Mouse (Mus musculus) heart, embryonic 15.5 days (tissue): Measurements from ENCODE around the gene Apbb1. TPM values are rescaled to one million over a fixed set of nuclear protein-coding genes. Genes with fewer than 3 reads are reported as not detected.

ENCODE experiments used
- ATAC-seq: fragments of 200-750 bp; cut with Nextera tagmentation; replicated peaks from 2 replicates; pipeline ENCODE4 v1.8.0; 2017; ENCODE audit warnings: low read depth, moderate TSS enrichment; ENCODE audit not compliant: insufficient number of reproducible peaks, insufficient read depth, low FRiP score
- H3K27ac ChIP-seq: fragments of 300-500 bp; sonication (generic); 2 replicates; pipeline ENCODE4 v1.5.1; 2015; ENCODE audit warnings: mild to moderate bottlenecking, inconsistent platforms
- H3K27me3 ChIP-seq: fragments of 300-500 bp; sonication (generic); 2 replicates; pipeline ENCODE4 v1.6.1; 2015; ENCODE audit warnings: inconsistent platforms
- H3K36me3 ChIP-seq: fragments of 300-500 bp; sonication (generic); 2 replicates; pipeline ENCODE4 v1.6.1; 2015; ENCODE audit warnings: mild to moderate bottlenecking, inconsistent platforms
- H3K4me1 ChIP-seq: fragments of 300-500 bp; sonication (generic); replicated peaks from 2 replicates; pipeline ENCODE4 v1.6.1; 2015; ENCODE audit warnings: inconsistent platforms
- H3K4me2 ChIP-seq: fragments of 300-500 bp; sonication (generic); 2 replicates; pipeline ENCODE4 v1.6.1; 2015; ENCODE audit warnings: inconsistent platforms, mild to moderate bottlenecking, moderate library complexity
- H3K4me3 ChIP-seq: fragments of 300-500 bp; sonication (generic); 2 replicates; pipeline ENCODE4 v1.5.1; 2015; ENCODE audit warnings: mild to moderate bottlenecking, inconsistent platforms
- H3K9ac ChIP-seq: fragments of 300-500 bp; sonication (generic); 2 replicates; pipeline ENCODE4 v1.6.1; 2015; ENCODE audit warnings: mild to moderate bottlenecking, inconsistent platforms
- H3K9me3 ChIP-seq: fragments of 300-500 bp; sonication (generic); replicated peaks from 2 replicates; pipeline ENCODE4 v1.6.1; 2016; ENCODE audit warnings: inconsistent platforms
- WGBS: fragments of 180-500 bp; shearing (Covaris S2); methylation state at CpG from one replicate; pipeline ENCODE4 v1.1.7; 2015; ENCODE audit warnings: mixed read lengths; 5-methylcytosine and 5-hydroxymethylcytosine counted together
- polyA plus RNA-seq: library from polyadenylated mRNA; unstranded; fragments of >200 nt; fragmentation: Nextera tagmentation; extraction: Ambion mirVana; gene quantifications from 2 replicates; pipeline ENCODE4 v1.2.1, GENCODE M21; 2015

Apbb1 gene
- polyA plus RNA-seq, 1 experiment from 2014 or later, result 40.4 TPM

DNA sequence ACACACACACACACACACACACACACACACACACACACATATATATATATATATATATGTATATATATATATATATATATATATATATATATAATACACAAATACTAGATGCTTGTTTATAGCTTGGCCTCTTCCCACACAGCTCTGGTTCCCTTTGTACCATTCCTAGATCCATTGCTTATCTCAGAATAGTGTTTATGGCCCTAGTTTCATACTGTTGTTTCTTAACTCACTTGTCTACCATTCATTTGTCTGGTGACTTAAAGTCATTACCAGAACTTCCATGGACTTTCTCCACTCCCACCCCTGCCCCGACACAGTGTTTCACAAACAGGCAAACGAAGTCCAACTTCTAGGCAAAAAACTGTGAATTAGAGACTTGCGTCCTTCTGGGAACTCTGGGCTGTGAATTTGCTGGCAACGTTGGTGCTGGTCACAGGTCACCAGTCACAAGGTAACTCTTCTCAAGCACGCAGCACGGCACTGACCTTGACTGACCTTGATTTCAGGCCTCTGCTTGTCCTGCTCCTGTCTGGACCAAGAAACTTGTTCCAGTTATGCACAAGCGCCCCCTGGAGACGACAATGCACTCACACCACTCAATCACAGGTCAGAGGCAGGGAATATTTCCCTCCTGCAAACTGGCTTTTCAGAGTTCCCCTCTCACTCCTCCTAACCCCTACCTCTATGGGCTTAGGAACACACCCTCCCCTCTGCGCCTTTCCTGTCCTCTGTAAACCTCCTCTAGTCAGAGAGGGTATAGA, 21.6 kb upstream of the Apbb1 start:
- Histone ChIP-seq H3K4me3 (no peak overlapping the region), H3K9me3 (no peaks in the 10 kb centered on the region), H3K27ac (no peak overlapping the region), H3K27me3 (no peaks in the 10 kb centered on the region), H3K4me1 (no peaks in the 10 kb centered on the region), H3K4me2 (no peak overlapping the region), H3K36me3 (no peaks in the 10 kb centered on the region), H3K9ac (no peak overlapping the region)
- ATAC-seq, result peak; percentile 60; the same call in 1 of the 2 replicates
- 35% methylated on average over 9 of the region's 9 CpGs for WGBS

DNA sequence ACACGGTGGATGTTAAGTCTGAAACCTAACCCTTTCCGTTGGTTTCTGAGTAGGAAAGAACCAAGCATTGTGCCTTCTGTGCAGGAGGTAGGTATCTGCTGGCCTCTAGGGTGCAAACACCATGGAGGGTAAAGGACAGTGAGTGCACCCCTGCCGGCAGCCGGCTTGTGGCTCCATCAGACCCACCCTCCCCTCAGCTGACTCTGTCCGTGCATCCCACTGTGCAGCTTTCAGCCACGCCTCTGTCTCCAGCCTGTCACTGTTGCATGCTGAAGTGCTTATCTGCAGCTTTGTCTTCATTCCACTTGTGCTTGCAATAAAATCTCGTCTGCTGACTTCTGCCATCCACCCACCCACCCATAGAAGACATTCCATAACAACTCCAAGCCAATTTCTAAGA, 8.6 kb upstream of the Apbb1 start:
- Histone ChIP-seq H3K9ac (no peak overlapping the region), H3K36me3 (no peaks in the 10 kb centered on the region), H3K4me3 (no peak overlapping the region), H3K4me2 (no peak overlapping the region), H3K9me3 (no peaks in the 10 kb centered on the region), H3K27ac (no peak overlapping the region), H3K27me3 (no peaks in the 10 kb centered on the region), H3K4me1 (no peaks in the 10 kb centered on the region; the same call in 1 of the 2 replicates)
- 22% methylated on average over 7 of the region's 7 CpGs for WGBS
- no peak for ATAC-seq

DNA sequence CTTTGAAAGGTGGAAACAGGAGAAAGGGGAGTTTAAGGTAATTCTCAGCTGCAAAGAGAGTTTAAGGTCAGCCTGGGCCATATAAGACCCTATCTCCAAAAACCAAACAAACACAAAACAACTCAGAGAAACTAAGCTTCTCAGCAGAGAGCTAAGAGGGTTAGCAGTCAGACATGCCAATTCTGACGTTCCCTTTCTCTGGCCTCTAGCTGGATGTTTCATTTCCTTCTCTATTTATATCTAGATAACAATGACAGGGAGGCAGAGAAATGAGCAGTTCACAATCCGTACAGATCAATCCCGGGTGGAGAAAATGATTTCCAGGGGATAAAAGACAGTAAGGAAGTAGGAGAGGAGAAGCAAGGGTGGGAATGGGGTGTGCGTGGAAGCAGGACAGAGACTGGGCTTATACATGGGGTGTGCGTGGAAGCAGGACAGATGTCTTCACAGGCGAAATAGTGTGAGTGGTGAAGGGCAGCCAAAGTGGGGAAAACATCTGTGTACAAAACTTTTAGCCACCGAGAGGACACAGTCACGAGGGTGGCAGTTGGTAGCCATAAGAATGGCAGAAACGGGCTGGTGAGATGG, 7.0 kb upstream of the Apbb1 start:
- Histone ChIP-seq H3K27me3 (no peaks in the 10 kb centered on the region), H3K9ac (no peak overlapping the region), H3K36me3 (no peaks in the 10 kb centered on the region), H3K4me3 (no peak overlapping the region), H3K4me2 (no peak overlapping the region), H3K9me3 (no peaks in the 10 kb centered on the region), H3K4me1 (no peaks in the 10 kb centered on the region; the same call in 1 of the 2 replicates), H3K27ac (no peak overlapping the region)
- WGBS, result 56% methylated on average over 9 of the region's 9 CpGs
- ATAC-seq, result no peak

DNA sequence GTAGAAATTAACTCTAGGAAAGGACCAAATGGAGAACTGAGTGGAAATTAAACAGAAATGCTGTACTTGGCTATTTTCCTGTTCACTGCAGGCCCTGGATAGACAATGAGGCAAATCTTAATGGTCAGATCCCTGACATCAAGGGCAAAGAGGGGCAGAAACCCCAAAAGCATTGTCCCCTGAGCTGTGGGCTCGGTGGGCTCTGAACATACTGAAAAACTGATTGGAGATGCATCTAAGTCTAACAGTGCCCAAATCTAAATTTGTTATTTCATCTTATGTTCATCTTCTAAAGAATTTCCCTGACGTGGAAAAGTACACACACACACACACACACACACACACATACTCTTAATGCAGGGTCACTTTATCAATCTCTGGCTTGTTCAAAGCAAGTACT, 506 bp upstream of the Apbb1 start:
- peak overlapping the region; percentile 81 for H3K27ac ChIP-seq
- peak overlapping the region; percentile 63; the same call in 1 of the 2 replicates for H3K4me3 ChIP-seq
- no peaks in the 10 kb centered on the region for H3K27me3 ChIP-seq
- no peak overlapping the region for H3K9ac ChIP-seq
- H3K9me3 ChIP-seq, result no peaks in the 10 kb centered on the region
- 69% methylated on average over 2 of the region's 2 CpGs for WGBS
- H3K4me1 ChIP-seq, result peaks cover 9% of the 10 kb centered on the region; the same call in 1 of the 2 replicates
- H3K4me2 ChIP-seq, result peak overlapping the region; percentile 68
- ATAC-seq, result no peak
- no peaks in the 10 kb centered on the region for H3K36me3 ChIP-seq

DNA sequence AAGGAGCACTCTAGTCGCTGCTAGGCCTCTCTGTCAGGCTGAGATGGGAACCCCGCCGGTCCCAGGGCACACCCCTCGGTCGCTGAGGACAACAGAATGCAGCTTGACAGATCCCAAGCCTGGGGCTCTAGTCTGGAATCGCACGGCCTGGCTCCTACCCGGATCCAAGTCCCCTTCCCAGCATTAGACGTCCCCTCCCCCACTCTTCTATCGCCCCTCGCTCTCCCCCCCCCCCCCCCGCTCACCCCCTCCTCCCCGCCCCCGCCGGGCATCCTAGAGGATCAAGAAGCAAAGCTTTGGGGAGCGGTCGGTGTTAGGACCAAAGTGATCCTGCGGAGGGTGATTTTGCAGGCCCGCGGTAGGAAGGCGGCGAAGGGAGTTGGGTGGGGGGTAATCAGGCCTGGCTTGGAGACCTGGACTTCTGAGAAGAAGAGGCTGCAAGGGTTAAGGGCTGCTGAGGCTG, 795 bp downstream of the Apbb1 start:
- ATAC-seq, result no peak
- Histone ChIP-seq H3K4me2 (peak overlapping the region; percentile 68), H3K4me3 (peak overlapping the region; percentile 63), H3K36me3 (no peaks in the 10 kb centered on the region), H3K27ac (peak overlapping the region; percentile 81), H3K4me1 (peaks cover 9% of the 10 kb centered on the region; the same call in 1 of the 2 replicates), H3K9ac (peak overlapping the region; percentile 63), H3K9me3 (no peaks in the 10 kb centered on the region), H3K27me3 (no peaks in the 10 kb centered on the region)
- WGBS, result 2% methylated on average over 21 of the region's 22 CpGs

DNA sequence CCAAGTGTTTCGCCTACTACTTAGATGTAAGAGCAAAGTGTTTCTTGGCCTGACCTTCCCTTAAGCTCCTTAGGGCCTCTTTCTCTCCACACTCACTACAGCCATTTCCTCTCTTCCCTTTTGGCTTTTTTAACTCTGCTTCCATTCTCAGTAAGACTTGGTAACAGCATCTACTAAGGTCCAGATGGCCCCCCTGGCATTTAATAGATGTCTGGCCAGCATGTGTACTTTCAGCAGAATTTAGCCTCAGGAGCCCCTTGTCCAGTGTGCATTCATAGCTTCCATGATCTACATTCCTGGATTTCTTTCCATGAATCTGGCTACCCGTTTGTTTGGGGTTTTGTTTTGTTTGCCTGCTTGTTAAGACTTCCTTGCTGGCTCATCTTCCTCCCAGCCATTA, 3.0 kb downstream of the Apbb1 start:
- no peaks in the 10 kb centered on the region; the same call in 1 of the 2 replicates for H3K36me3 ChIP-seq
- no peaks in the 10 kb centered on the region for H3K9me3 ChIP-seq
- H3K9ac ChIP-seq, result no peak overlapping the region
- no peak for ATAC-seq
- WGBS, result 72% methylated on average over 2 of the region's 2 CpGs
- H3K4me3 ChIP-seq, result no peak overlapping the region
- H3K4me2 ChIP-seq, result no peak overlapping the region
- no peak overlapping the region for H3K27ac ChIP-seq
- H3K27me3 ChIP-seq, result no peaks in the 10 kb centered on the region
- H3K4me1 ChIP-seq, result peaks cover 9% of the 10 kb centered on the region; the same call in 1 of the 2 replicates

DNA sequence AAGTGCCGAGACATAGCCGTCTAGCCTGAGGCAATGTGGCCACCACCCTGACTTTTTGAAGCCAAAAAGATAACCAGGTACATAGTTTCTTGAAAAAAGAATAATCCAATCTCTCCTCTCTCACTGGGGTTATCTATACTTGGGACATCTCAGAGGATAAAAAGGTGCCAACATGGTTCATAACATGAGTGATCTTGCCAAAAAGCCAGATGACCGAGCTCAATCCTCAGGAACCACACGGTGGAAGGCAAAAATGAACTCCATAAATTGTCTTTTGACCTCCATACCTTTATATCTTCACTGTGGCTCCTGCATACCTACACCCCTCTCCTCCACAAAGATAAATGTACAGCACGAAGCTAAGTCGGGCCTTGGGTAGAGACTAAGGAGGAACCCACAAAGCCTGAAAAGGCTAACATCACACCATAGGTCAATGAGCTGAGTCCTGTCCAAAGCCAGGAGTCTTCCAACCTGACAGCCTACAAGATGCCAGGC, 4.0 kb downstream of the Apbb1 start:
- no peak for ATAC-seq
- 90% methylated on average over 6 of the region's 6 CpGs for WGBS
- no peak overlapping the region for H3K27ac ChIP-seq
- H3K4me3 ChIP-seq, result no peak overlapping the region
- no peak overlapping the region for H3K9ac ChIP-seq
- H3K4me2 ChIP-seq, result no peak overlapping the region
- no peaks in the 10 kb centered on the region for H3K9me3 ChIP-seq
- peaks cover 9% of the 10 kb centered on the region; the same call in 1 of the 2 replicates for H3K4me1 ChIP-seq
- H3K27me3 ChIP-seq, result no peaks in the 10 kb centered on the region
- H3K36me3 ChIP-seq, result peaks cover 9% of the 10 kb centered on the region; the same call in 1 of the 2 replicates

DNA sequence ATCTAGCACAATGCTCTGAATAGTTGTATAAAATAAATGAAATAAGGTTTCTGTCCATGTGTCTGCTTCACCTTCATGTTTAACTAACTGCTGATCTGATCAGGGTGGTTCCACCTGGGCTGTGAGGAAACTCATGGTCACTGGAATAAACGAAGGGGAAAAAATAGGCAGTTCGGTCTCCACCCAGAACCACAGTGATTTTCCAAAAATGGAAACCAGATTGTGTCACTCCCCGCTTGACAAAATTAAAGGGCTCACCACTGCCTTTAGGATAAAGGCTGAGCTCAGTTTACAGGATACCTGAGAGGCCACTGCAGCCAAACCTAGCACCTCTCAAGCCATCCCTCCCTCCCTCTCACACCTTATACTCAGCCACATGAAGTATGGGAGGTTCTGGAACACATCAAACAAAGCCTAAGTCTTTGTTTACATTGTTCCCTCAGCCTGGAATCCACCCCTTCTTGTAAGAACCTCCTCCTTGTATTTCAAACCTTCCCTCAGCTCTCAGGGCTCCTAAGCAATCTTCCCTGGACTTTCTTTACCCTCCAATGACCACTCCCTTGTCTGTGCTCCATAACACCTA, 5.2 kb downstream of the Apbb1 start:
- H3K36me3 ChIP-seq, result peaks cover 10% of the 10 kb centered on the region; the same call in 1 of the 2 replicates
- H3K9ac ChIP-seq, result no peak overlapping the region
- H3K27ac ChIP-seq, result no peak overlapping the region
- 38% methylated on average over 3 of the region's 3 CpGs for WGBS
- H3K4me1 ChIP-seq, result 0 out of 2 replicates have a peak, but pooled peaks cover 4% of the 10 kb centered on the region
- H3K4me2 ChIP-seq, result no peak overlapping the region
- no peak for ATAC-seq
- no peaks in the 10 kb centered on the region for H3K9me3 ChIP-seq
- no peaks in the 10 kb centered on the region for H3K27me3 ChIP-seq
- H3K4me3 ChIP-seq, result no peak overlapping the region

DNA sequence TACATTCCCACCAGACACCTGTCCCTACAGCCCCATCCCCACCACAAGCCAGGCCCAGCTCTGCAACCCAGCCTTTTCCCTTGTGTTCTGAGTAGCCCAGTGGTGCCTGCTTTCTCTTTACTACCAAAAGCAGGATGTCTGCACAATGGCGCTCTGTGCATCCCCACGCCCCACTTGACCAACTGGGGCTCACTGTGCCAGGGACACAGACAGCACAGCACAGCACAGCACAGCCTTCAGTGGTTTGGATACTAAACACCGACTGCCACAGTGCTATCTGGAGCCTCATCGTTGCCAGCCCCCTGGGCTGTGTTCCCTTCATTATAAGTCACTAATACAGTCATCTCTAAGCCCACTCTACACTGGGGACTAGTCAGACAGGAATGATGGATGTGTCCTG, 6.9 kb downstream of the Apbb1 start:
- 86% methylated on average over 4 of the region's 4 CpGs for WGBS
- H3K4me3 ChIP-seq, result no peak overlapping the region
- H3K27ac ChIP-seq, result no peak overlapping the region
- no peak for ATAC-seq
- peaks cover 10% of the 10 kb centered on the region; the same call in 1 of the 2 replicates for H3K36me3 ChIP-seq
- no peak overlapping the region for H3K4me2 ChIP-seq
- H3K9ac ChIP-seq, result no peak overlapping the region
- no peaks in the 10 kb centered on the region for H3K9me3 ChIP-seq
- H3K27me3 ChIP-seq, result no peaks in the 10 kb centered on the region
- peaks cover 15% of the 10 kb centered on the region for H3K4me1 ChIP-seq

DNA sequence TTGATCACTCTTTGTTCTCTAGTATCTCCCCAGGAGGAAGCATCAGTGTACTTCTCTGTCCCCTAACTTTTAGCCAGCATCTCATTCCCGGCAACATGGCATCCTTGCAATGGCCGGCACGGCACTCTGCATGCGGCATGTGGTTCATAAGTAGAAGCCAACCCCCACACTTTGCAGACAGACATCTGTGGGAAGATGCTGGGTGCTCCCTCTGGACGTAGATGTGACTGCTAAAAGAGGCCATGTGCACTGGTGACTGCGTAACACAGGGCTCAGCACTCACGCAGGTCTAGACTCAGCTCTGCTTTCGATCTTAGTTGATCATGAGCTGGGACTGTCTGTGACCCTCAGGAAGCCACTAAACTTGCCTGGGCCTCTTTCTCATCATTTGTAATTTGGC, 8.5 kb downstream of the Apbb1 start:
- Histone ChIP-seq H3K36me3 (peaks cover 10% of the 10 kb centered on the region; the same call in 1 of the 2 replicates), H3K4me2 (no peak overlapping the region), H3K27ac (no peak overlapping the region), H3K4me1 (peaks cover 22% of the 10 kb centered on the region), H3K4me3 (no peak overlapping the region), H3K27me3 (no peaks in the 10 kb centered on the region), H3K9ac (no peak overlapping the region), H3K9me3 (no peaks in the 10 kb centered on the region)
- ATAC-seq, result no peak
- 86% methylated on average over 8 of the region's 8 CpGs for WGBS

DNA sequence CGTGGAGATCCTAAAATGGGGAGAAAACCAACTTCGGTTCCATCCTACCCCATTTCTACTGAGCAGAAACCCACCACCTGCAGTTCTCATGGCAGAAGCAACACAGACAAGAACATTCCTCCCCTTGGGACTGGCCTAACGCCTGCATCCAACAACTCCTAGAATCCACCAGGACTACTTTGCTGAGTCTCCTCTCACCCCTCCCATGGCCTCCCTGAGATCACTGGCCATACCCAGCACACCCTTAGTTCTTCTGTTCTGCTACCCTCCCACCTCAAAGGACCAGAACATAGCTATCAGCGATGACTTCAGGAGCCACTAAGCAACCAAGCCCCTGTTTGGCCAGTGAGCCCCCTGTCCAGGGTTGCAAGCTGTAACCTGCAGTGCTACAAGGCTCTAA, 10.7 kb downstream of the Apbb1 start:
- 69% methylated on average over 4 of the region's 4 CpGs for WGBS
- H3K27ac ChIP-seq, result no peak overlapping the region
- peaks cover 26% of the 10 kb centered on the region for H3K4me1 ChIP-seq
- H3K36me3 ChIP-seq, result peaks cover 10% of the 10 kb centered on the region; the same call in 1 of the 2 replicates
- H3K4me3 ChIP-seq, result no peak overlapping the region
- H3K4me2 ChIP-seq, result no peak overlapping the region
- H3K9ac ChIP-seq, result no peak overlapping the region
- H3K27me3 ChIP-seq, result no peaks in the 10 kb centered on the region
- ATAC-seq, result no peak
- H3K9me3 ChIP-seq, result no peaks in the 10 kb centered on the region
